Mouse (Mus musculus): ENCODE measurements around the gene Tmem221. TPM values are rescaled to one million over a fixed set of nuclear protein-coding genes. Genes with fewer than 3 reads are reported as not detected.
A peak's percentile ranks its signal among the peaks of the same experiment; 100 is the strongest.

The Tmem221 gene
- total RNA-seq (2012; rRNA removed) (1.2 and 1.7 TPM in 2 replicates), polyA plus RNA-seq (2012; ENCODE audit: insufficient read depth in 1 of 2, insufficient read length in 2 of 2, low read depth in 1 of 2, low replicate concordance in 2 of 2, missing spikeins in 1 of 2) (1 to 10 TPM in 1 of 2 experiments, not detected in 1; 5.1 TPM)

- peak; percentile 59 for DNase-seq (ENCODE audit: low read depth, low spot score)
- Histone ChIP-seq H3K27me3 (ENCODE audit: control insufficient read depth in 1 of 2, insufficient read depth in 2 of 2, low read length in 2 of 2) (no peaks in the 10 kb centered on the region), H3K9me3 (replicated peaks; ENCODE audit: insufficient read depth, low read length) (no peaks in the 10 kb centered on the region), H3K27ac (ENCODE audit: control insufficient read depth, low read depth, low read length) (no peak within 1 kb of the TSS), H3K4me3 (ENCODE audit: control insufficient read depth in 1 of 2, insufficient read depth in 1 of 2, low read depth in 2 of 2, low read length in 2 of 2) (peak within 1 kb of the TSS; percentile 74 to 97), H3K79me2 (ENCODE audit: control insufficient read depth, insufficient read depth, low read length, poor library complexity) (no peaks in the 10 kb centered on the region), H3K4me1 (ENCODE audit: control insufficient read depth in 1 of 2, insufficient read depth in 2 of 2, low read length in 2 of 2) (peaks cover 9 to 32% of the 10 kb centered on the region in 2 experiments), H3K36me3 (ENCODE audit: control insufficient read depth in 1 of 2, insufficient read depth in 2 of 2, low read length in 2 of 2) (peaks cover 0 to 14% of the 10 kb centered on the region in 2 experiments; a peak in 2 of 4 replicates), H3K9ac (ENCODE audit: control insufficient read depth, low read depth, low read length, poor library complexity, severe bottlenecking) (peak within 1 kb of the TSS; percentile 80)
- TF ChIP-seq ETS1 (IDR thresholded peaks at IDR 0.05; ENCODE audit: low read depth, low read length) (no peak), MYC (IDR thresholded peaks at IDR 0.05; ENCODE audit: low read depth, low read length) (no peak), USF1 (IDR thresholded peaks at IDR 0.05; ENCODE audit: low read depth, low read length) (no peak), BHLHE40 (IDR thresholded peaks at IDR 0.05; ENCODE audit: borderline replicate concordance, low read depth, low read length) (no peak), TBP (IDR thresholded peaks at IDR 0.05; ENCODE audit: low read depth, low read length) (no peak), POLR2AphosphoS2 (IDR thresholded peaks at IDR 0.05; ENCODE audit: low read length) (no peak), CTCF (IDR thresholded peaks at IDR 0.05 in 2 of 3, conservative IDR thresholded peaks at IDR 0.05 in 1 of 3; ENCODE audit: control insufficient read depth in 1 of 3, insufficient read depth in 1 of 3, low read depth in 2 of 3, low read length in 3 of 3, poor library complexity in 1 of 3, severe bottlenecking in 1 of 3) (no peak; a peak in 2 of 6 replicates), ELF1 (IDR thresholded peaks at IDR 0.05; ENCODE audit: low read depth, low read length) (no peak), JUND (IDR thresholded peaks at IDR 0.05; ENCODE audit: low read depth, low read length) (no peak), MAX (IDR thresholded peaks at IDR 0.05; ENCODE audit: low read length) (0 out of 2 replicates have a peak, but pooled peaks have one; percentile 16), MAFK (IDR thresholded peaks at IDR 0.05; ENCODE audit: borderline replicate concordance, low read depth, low read length) (no peak), MAZ (IDR thresholded peaks at IDR 0.05; ENCODE audit: low read depth, low read length) (no peak), UBTF (IDR thresholded peaks at IDR 0.05; ENCODE audit: borderline replicate concordance, insufficient read depth, low read depth, low read length) (no peak; the same call in 1 of the 2 replicates), SIN3A (IDR thresholded peaks at IDR 0.05; ENCODE audit: low read length) (peak; percentile 17; the same call in 1 of the 2 replicates), MXI1 (IDR thresholded peaks at IDR 0.05; ENCODE audit: low read depth, low read length) (peak; percentile 14; the same call in 1 of the 2 replicates), ZC3H11A (IDR thresholded peaks at IDR 0.05; ENCODE audit: low read depth, low read length) (no peak), SMC3 (IDR thresholded peaks at IDR 0.05; ENCODE audit: low read depth, low read length) (no peak), GATA1 (IDR thresholded peaks at IDR 0.05; ENCODE audit: low read depth, low read length) (no peak), POLR2A (IDR thresholded peaks at IDR 0.05; ENCODE audit: control insufficient read depth in 1 of 2, insufficient read depth in 1 of 2, low read depth in 1 of 2, low read length in 2 of 2, poor library complexity in 1 of 2) (peak; percentile 50 to 74; a peak in 2 of 4 replicates), HCFC1 (IDR thresholded peaks at IDR 0.05; ENCODE audit: low read depth, low read length) (0 out of 2 replicates have a peak, but pooled peaks have one; percentile 26), EP300 (IDR thresholded peaks at IDR 0.05; ENCODE audit: low read depth in 1 of 2, low read length in 2 of 2) (no peak; a peak in 1 of 4 replicates), NELFE (IDR thresholded peaks at IDR 0.05; ENCODE audit: low read depth, low read length) (peak; percentile 56; the same call in 1 of the 2 replicates), ZNF384 (IDR thresholded peaks at IDR 0.05; ENCODE audit: low read depth, low read length) (no peak), KAT2A (conservative IDR thresholded peaks at IDR 0.05; ENCODE audit: low read depth, low read length) (no peak), USF2 (IDR thresholded peaks at IDR 0.05; ENCODE audit: borderline replicate concordance in 1 of 2, insufficient read depth in 1 of 2, low read depth in 1 of 2, low read length in 2 of 2) (no peak), RAD21 (IDR thresholded peaks at IDR 0.05; ENCODE audit: low read depth, low read length) (no peak), ZMIZ1 (IDR thresholded peaks at IDR 0.05; ENCODE audit: low read depth, low read length) (0 out of 2 replicates have a peak, but pooled peaks have one; percentile 52), GABPA (IDR thresholded peaks at IDR 0.05; ENCODE audit: low read depth, low read length) (no peak), TCF12 (IDR thresholded peaks at IDR 0.05; ENCODE audit: low read depth, low read length) (no peak), RCOR1 (IDR thresholded peaks at IDR 0.05; ENCODE audit: low read depth, low read length) (no peak), MYB (IDR thresholded peaks at IDR 0.05; ENCODE audit: low read depth, low read length) (no peak), E2F4 (IDR thresholded peaks at IDR 0.05; ENCODE audit: borderline replicate concordance, low read depth, low read length) (no peak), MEF2A (IDR thresholded peaks at IDR 0.05; ENCODE audit: extremely low read depth, insufficient replicate concordance, low read depth, low read length, poor library complexity, severe bottlenecking) (no peak), NRF1 (IDR thresholded peaks at IDR 0.05; ENCODE audit: insufficient read depth, low read depth, low read length, poor library complexity, severe bottlenecking) (no peak)
These were observed at the start of gene Tmem221 for GRCm38 (mm10) chr8:71558071-71558957. Gene Tmem221 (minus strand): TSS chr8:71558871.
